Mouse (Mus musculus): ENCODE measurements around the gene Cdk18.

- TF ChIP-seq CTCF (IDR thresholded peaks at IDR 0.05; ENCODE audit: borderline replicate concordance, extremely low read depth, insufficient read depth, insufficient read length) (no peak), POLR2A (IDR thresholded peaks at IDR 0.05; ENCODE audit: borderline replicate concordance, extremely low read depth, insufficient read depth, insufficient read length, poor library complexity, severe bottlenecking) (no peak)
Observed at GRCm38 (mm10) chr1:132141166-132141565, 1.7 kb upstream of the Cdk18 start.
